Mouse (Mus musculus) neural tube, embryonic 12.5 days (tissue): ENCODE results near the gene Nfkbib. TPM values are rescaled to one million over a fixed set of nuclear protein-coding genes. Genes with fewer than 3 reads are reported as not detected.

Source experiments
- ATAC-seq: fragments of 200-750 bp; cut with Nextera tagmentation; 2 replicates; pipeline ENCODE4 v1.8.0; 2017; ENCODE audit warnings: low read depth, mild to moderate bottlenecking, moderate TSS enrichment, moderate library complexity; ENCODE audit not compliant: low FRiP score
- H3K27ac ChIP-seq: fragments of 300-500 bp; sonication (generic); 2 replicates; pipeline ENCODE4 v1.5.1; 2016
- H3K27me3 ChIP-seq: fragments of 300-500 bp; sonication (generic); replicated peaks from 2 replicates; pipeline ENCODE4 v1.6.1; 2016; ENCODE audit warnings: mild to moderate bottlenecking
- H3K36me3 ChIP-seq: fragments of 300-500 bp; sonication (generic); 2 replicates; pipeline ENCODE4 v1.6.1; 2016; ENCODE audit warnings: mild to moderate bottlenecking
- H3K4me1 ChIP-seq: fragments of 300-500 bp; sonication (generic); 2 replicates; pipeline ENCODE4 v1.6.1; 2016
- H3K4me2 ChIP-seq: fragments of 300-500 bp; sonication (generic); replicated peaks from 2 replicates; pipeline ENCODE4 v1.6.1; 2016; ENCODE audit warnings: mild to moderate bottlenecking
- H3K4me3 ChIP-seq: fragments of 300-500 bp; sonication (generic); 2 replicates; pipeline ENCODE4 v1.5.1; 2016
- H3K9ac ChIP-seq: fragments of 300-500 bp; sonication (generic); 2 replicates; pipeline ENCODE4 v1.6.1; 2016; ENCODE audit warnings: mild to moderate bottlenecking
- H3K9me3 ChIP-seq: fragments of 300-500 bp; sonication (generic); 2 replicates; pipeline ENCODE4 v1.6.1; 2016; ENCODE audit warnings: mild to moderate bottlenecking
- WGBS: fragments of 180-500 bp; shearing (Covaris S2); methylation state at CpG from one replicate; pipeline ENCODE4 v1.1.7; 2016; 5-methylcytosine and 5-hydroxymethylcytosine counted together
- polyA plus RNA-seq: library from polyadenylated mRNA; unstranded; fragments of >200 nt; fragmentation: Nextera tagmentation; extraction: Ambion mirVana; gene quantifications from 2 replicates; pipeline ENCODE4 v1.2.1, GENCODE M21; 2016

Gene Nfkbib
- polyA plus RNA-seq, 1 experiment from 2014 or later, result 52.4 TPM

DNA sequence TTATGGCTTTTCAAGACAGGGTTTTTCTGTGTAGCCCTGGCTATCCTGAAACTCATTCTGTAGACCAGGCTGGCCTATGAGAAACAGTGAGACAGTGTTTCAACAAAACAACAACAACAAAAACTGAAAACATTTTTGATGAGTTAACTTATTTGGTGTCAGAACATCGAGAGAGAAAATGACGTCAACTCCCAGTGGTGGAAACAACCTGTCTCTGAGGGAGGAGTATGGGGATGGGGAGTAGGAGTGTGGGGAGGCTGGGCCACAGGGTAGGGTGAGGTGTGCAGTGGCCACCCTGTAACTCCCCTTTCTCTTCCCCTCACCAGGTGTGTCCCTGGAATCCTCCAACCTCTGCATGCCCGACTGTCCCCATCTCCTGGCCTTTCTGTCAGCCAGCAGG lies 27.2 kb upstream of the Nfkbib start:
- Histone ChIP-seq H3K4me3 (no peak overlapping the region), H3K27ac (no peak overlapping the region), H3K9me3 (no peaks in the 10 kb centered on the region), H3K4me1 (peaks cover 8% of the 10 kb centered on the region), H3K9ac (no peak overlapping the region), H3K36me3 (no peaks in the 10 kb centered on the region), H3K27me3 (no peaks in the 10 kb centered on the region), H3K4me2 (no peak overlapping the region)
- ATAC-seq, result no peak
- WGBS, result 87% methylated on average over 3 of the region's 3 CpGs

DNA sequence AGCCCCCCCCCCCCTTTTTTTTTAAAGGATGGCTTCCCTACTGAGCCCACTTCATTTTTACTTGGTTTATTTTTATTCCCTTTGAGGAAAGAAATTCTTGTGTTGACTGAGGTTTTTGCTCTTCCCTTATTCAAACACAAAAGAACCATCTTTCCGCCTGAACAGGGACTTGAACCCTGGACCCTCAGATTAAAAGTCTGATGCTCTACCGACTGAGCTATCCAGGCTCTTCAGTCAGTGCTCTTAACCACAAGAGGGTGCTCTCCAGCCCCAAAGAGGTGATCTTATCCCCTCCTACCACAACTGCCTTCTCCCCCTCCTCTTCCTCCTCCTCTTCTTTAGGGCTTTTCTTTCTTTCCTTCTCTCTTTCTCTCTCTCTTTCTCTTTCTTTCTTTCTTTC lies 26.5 kb upstream of the Nfkbib start:
- no peak for ATAC-seq
- no peak overlapping the region for H3K4me3 ChIP-seq
- H3K9ac ChIP-seq, result no peak overlapping the region
- no peaks in the 10 kb centered on the region for H3K9me3 ChIP-seq
- 44% methylated on average over 2 of the region's 2 CpGs for WGBS
- H3K4me1 ChIP-seq, result peaks cover 8% of the 10 kb centered on the region
- no peaks in the 10 kb centered on the region for H3K36me3 ChIP-seq
- H3K27me3 ChIP-seq, result no peaks in the 10 kb centered on the region
- no peak overlapping the region for H3K27ac ChIP-seq
- no peak overlapping the region for H3K4me2 ChIP-seq

DNA sequence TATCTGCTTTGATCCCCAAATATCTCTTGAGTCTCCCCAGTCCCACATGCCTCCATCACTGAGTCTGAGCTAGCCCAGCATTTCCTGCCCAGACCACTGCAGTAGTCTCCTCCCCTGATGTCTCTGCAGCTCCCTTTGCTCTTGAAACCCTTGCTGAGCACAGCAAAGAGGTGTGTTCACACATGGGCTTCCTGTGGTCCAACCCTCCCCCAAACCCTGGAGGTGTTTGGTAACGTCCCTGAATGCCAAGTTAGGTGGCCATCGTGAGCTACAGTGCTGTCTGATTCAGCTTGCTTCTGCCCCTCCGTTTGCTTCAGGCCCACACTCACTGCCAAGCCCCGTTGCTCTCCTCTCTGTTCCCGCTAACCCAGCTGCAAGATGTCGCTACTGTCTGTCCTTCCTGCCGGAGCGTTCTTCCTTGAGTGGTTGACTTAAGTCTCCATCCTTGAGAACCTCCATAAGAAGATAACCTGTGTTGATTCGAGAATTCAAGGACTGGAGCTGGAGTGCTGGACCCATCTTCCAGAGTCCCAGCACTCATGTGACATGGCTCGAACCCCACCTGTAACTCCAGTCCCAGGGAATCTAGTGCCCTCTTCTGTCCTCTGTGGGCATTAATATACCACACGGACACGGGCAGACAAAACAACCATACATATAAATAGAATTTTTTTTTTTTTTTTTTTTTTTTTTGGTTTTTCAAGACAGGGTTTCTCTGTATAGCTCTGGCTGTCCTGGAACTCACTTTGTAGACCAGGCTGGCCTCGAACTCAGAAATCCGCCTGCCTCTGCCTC lies 25.3 kb upstream of the Nfkbib start:
- Histone ChIP-seq H3K4me3 (no peak overlapping the region), H3K27ac (no peak overlapping the region), H3K36me3 (peaks cover 4% of the 10 kb centered on the region; the same call in 1 of the 2 replicates), H3K9me3 (no peaks in the 10 kb centered on the region), H3K27me3 (no peaks in the 10 kb centered on the region), H3K4me1 (peaks cover 8% of the 10 kb centered on the region), H3K4me2 (no peak overlapping the region), H3K9ac (no peak overlapping the region)
- 84% methylated on average over 14 of the region's 14 CpGs for whole genome bisulfite sequencing
- no peak for ATAC-seq

DNA sequence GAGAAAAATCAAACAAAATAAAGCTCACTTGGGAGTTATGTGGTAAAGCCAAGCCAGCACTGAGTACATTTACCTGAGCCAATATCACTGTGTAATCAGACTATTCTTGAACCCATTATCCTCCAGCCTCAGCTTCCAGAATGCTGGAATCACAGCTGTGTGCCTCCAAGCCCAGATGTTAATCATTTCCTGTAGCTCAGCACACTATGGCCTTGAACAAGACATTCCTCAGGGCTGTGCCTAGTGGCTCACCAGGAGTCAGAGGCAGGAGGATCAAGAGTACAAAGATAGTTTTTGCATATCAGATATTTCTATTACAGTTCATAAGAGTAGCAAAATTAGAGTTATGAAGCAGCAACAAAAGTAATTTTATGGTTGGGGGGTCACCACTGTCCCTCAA lies 24.4 kb upstream of the Nfkbib start:
- Histone ChIP-seq H3K4me1 (peaks cover 4% of the 10 kb centered on the region), H3K4me3 (no peak overlapping the region), H3K36me3 (peaks cover 9% of the 10 kb centered on the region; the same call in 1 of the 2 replicates), H3K27me3 (no peaks in the 10 kb centered on the region), H3K27ac (no peak overlapping the region), H3K4me2 (no peak overlapping the region), H3K9ac (no peak overlapping the region), H3K9me3 (no peaks in the 10 kb centered on the region)
- no peak for ATAC-seq

DNA sequence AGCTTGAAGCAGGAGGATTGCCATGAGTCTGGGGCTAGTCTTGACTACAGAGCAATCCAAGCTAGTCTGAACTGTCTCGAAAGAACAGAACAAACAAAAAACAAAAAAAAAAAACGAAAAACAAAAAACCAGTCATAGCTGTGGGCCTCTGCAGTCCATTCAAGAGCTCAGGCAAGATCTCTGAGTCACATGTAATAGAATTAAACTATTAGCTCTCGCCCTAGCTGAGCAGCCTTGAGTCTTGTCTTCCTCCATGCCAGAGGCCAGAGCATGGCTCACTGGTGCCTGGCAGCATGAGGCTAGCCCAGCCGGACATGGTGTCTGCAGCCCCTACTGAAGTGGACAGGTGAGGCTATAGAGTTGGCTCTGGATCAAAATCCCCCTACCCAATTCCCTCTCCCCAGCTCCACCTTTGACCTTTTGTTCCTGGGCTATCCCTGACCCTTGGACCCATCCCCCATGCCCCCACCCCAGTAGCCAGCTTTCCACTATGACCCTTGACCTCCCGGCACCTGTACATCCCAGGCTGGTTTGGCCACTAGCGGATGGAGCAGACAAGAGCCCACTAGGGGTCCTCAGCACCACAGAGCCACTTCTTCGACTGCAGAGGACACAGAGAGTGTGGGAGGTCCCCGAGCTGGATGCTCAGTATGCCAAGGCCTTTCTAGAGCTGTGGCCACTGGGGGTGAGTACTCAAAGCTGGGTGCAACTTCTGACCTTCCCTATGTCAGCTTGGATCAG lies 22.9 kb upstream of the Nfkbib start:
- Histone ChIP-seq H3K4me1 (no peaks in the 10 kb centered on the region), H3K9ac (no peak overlapping the region), H3K4me3 (no peak overlapping the region), H3K27me3 (no peaks in the 10 kb centered on the region), H3K27ac (no peak overlapping the region), H3K4me2 (no peak overlapping the region), H3K36me3 (peaks cover 21% of the 10 kb centered on the region), H3K9me3 (no peaks in the 10 kb centered on the region)
- 53% methylated on average over 8 of the region's 8 CpGs for WGBS
- no peak for ATAC-seq

DNA sequence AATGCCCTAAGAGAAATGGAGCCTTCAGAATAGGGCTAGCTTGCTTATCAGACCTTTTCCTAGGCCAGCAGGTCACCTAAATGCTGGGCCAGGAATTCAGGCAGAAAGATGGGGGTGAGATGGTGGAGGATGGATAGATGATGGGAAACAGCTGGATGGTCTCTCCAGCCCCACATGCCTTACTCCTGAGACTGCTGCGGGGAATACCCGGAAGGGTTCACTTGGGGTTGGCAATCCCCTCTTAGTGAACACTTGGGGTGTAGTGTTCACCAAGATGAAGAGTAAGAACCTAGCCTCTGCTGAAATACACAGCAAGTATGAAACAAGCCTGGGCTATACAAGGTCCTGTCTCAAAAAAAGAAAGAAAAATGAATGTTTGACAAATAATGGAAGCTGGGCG lies 21.9 kb upstream of the Nfkbib start:
- Histone ChIP-seq H3K4me3 (no peak overlapping the region), H3K36me3 (peaks cover 21% of the 10 kb centered on the region), H3K9me3 (no peaks in the 10 kb centered on the region), H3K4me2 (no peak overlapping the region), H3K27ac (no peak overlapping the region), H3K4me1 (no peaks in the 10 kb centered on the region), H3K9ac (no peak overlapping the region), H3K27me3 (no peaks in the 10 kb centered on the region)
- WGBS, result 81% methylated on average over 3 of the region's 3 CpGs
- no peak for ATAC-seq

DNA sequence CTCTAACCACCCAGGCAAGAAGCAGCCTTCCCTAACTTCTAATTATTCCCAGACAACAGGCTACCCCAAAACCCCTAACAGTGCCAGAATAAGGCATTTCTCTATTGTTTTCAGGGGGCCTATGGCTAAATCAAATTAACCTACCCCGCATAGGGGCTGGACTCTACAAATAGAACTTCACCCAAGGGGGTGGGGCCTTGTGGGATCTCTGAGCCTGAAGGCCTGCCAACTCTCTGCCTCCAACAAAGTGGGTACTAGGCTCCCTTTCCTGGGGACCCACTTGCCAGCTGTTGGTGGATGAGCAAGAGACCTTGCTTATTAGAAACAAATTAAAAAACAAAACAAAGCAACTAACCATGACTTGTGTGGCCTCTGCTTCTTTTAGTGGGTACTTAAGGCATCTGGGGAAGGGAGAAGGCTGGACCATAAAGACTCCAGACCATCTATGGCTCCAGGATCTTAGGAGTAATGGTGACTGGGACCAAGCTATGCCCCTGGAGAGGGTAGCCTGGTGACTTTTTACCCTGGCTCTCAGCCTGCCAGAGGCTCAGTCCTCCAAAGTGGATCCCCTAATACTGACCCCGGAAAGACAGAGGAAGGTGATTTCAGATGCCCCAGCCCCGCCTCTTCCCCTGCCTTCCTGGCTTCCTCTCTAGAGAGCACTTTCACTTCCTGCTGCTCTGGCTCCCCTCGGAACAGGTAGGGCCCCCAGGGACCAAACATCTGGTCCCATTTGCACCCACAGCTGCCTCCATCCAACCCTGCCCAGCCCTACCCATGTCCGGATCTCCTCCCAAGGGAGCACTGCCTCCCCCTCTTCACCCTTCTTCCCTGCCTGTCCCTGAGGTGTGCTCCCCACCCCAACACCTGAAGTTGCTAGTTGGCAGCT lies 21.2 kb upstream of the Nfkbib start, which contains the start of gene Rinl:
Gene Rinl, plus strand, starts transcription at position 663 of the 889 bp plus-strand sequence.
- WGBS, result 78% methylated on average over 5 of the region's 5 CpGs
- H3K9me3 ChIP-seq, result no peaks in the 10 kb centered on the region
- no peaks in the 10 kb centered on the region for H3K4me1 ChIP-seq
- H3K27ac ChIP-seq, result no peak within 1 kb of the TSS
- no peaks in the 10 kb centered on the region for H3K27me3 ChIP-seq
- H3K9ac ChIP-seq, result no peak within 1 kb of the TSS
- no peak within 1 kb of the TSS for H3K4me3 ChIP-seq
- ATAC-seq, result no peak
- no peak within 1 kb of the TSS for H3K4me2 ChIP-seq
- peaks cover 25% of the 10 kb centered on the region for H3K36me3 ChIP-seq

DNA sequence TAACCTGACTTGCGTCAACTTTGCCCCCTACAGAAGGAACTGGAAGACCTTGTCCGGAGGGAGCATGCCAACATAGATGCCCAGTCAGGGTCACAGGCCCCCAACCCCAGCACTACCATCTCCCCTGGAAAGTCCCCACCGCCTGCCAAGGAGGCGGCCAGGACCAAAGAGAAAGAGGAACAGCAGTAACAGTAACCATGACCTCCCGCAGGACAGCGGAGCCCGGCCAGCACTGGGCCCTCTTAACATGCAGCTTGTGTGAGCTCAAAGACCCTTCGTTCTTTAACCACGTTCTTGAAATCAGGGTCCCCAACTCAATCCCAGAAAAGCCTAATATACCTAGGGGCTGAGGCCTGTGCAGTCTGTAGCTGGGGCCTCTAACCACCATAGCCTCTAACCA lies 20.6 kb upstream of the Nfkbib start:
- no peak overlapping the region for H3K4me3 ChIP-seq
- ATAC-seq, result no peak
- no peaks in the 10 kb centered on the region for H3K27me3 ChIP-seq
- H3K9ac ChIP-seq, result no peak overlapping the region
- no peaks in the 10 kb centered on the region for H3K9me3 ChIP-seq
- peaks cover 28% of the 10 kb centered on the region for H3K36me3 ChIP-seq
- WGBS, result 94% methylated on average over 9 of the region's 9 CpGs
- H3K27ac ChIP-seq, result no peak overlapping the region
- H3K4me2 ChIP-seq, result no peak overlapping the region
- no peaks in the 10 kb centered on the region for H3K4me1 ChIP-seq

DNA sequence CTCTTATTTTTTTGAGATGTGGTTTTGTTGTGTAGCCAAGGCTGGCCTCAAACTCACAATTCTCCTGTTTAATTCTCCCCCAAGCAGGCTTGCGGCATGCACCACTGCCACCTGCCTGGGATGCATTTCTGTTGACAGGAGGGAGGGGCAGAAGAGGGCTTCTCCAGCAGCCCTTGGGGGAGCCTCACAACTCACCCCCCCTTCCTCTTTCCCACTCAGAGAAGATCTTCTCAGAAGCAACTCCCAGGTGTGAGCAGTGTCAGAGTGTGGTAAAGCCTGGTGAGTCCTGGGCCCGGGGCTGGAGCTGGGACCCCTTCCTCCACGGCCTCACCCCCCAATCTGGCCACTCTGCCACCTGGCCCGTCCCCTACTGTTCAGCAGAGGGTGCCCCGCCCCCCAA lies 17.8 kb upstream of the Nfkbib start:
- Histone ChIP-seq H3K4me2 (no peak overlapping the region), H3K9me3 (no peaks in the 10 kb centered on the region), H3K27ac (no peak overlapping the region), H3K9ac (no peak overlapping the region), H3K27me3 (no peaks in the 10 kb centered on the region), H3K4me3 (no peak overlapping the region), H3K4me1 (peaks cover 2% of the 10 kb centered on the region), H3K36me3 (peaks cover 34% of the 10 kb centered on the region)
- WGBS, result 71% methylated on average over 5 of the region's 5 CpGs
- ATAC-seq, result no peak

DNA sequence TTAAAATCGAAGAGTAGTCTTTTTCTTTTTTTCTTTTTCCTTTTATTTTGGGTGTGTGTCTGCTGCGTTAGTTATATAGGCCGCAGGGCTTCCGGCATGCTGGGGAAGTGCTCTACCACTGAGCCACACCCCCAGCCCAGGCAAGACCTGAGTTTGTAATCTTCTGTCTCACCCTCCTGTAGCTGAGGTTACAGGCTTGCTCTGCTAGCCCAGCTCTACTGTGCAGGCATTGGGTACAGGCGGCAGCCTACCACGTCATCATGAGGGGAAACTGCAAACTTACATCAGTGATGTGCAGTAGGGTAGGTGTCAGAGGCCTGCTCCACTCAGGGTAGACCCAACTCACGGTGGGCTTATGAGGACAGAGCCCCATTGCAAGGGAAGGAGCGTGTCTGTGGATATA lies 13.9 kb upstream of the Nfkbib start:
- no peak overlapping the region for H3K27ac ChIP-seq
- H3K27me3 ChIP-seq, result no peaks in the 10 kb centered on the region
- WGBS, result 92% methylated on average over 8 of the region's 8 CpGs
- H3K4me2 ChIP-seq, result no peak overlapping the region
- no peaks in the 10 kb centered on the region for H3K9me3 ChIP-seq
- peaks cover 3% of the 10 kb centered on the region for H3K4me1 ChIP-seq
- H3K9ac ChIP-seq, result no peak overlapping the region
- H3K36me3 ChIP-seq, result peaks cover 25% of the 10 kb centered on the region
- H3K4me3 ChIP-seq, result no peak overlapping the region
- no peak for ATAC-seq

DNA sequence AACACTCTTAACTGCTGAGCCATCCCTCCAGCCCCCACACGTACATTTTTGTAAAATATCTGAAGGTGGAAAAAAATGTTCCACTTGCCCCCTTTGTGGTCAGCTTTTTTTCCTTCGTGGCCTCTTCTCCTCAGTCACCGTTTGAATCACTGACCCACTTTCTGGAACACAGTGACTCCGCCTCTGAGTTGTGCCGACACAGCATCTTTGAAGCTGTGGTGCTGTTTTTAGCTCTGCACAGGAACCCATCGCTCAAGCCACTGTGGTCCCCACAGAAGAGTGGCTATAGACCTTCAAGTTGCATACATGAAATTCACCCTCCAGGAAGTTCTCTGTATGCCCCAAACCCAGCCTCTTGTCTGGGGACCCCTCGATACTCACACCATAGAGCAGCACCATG lies 13.5 kb upstream of the Nfkbib start:
- WGBS, result 91% methylated on average over 7 of the region's 7 CpGs

DNA sequence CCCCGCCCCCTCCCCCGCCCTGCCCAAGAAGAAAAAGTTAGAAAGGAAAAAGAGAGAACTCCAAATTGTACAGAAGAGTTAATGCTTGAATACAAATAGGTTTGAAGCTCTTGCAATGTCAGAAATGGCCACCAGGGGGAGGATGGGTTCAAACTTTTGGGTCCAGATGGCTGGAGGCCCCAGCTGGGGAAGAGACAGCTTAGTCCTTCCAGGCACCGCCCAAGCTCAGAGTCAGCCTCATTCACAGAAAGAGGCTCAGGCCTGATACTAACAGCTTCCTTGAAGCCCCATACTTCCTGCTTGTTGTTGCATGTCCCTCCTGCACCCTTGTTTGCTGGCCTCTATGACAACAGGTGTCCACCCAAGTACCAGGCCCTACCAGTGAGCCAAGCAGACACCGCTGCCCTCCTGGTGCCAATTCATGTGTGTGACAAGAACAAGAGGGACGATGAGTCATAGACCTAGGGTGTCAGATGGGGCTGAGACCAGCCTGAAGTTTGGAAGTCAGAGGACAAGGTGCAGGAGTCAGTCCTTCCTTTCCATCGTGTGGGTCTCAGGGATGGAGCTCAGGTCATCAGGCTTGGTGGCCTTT lies 12.9 kb upstream of the Nfkbib start:
- 49% methylated on average over 6 of the region's 6 CpGs for WGBS
- Histone ChIP-seq H3K4me2 (no peak overlapping the region), H3K9me3 (no peaks in the 10 kb centered on the region), H3K27me3 (no peaks in the 10 kb centered on the region), H3K9ac (no peak overlapping the region), H3K4me3 (no peak overlapping the region), H3K4me1 (peaks cover 3% of the 10 kb centered on the region), H3K27ac (no peak overlapping the region), H3K36me3 (peaks cover 18% of the 10 kb centered on the region)
- 0 out of 2 replicates have a peak, but pooled peaks have one; percentile 41 for ATAC-seq

More for the DNA sequence above, 13.5 kb upstream of the Nfkbib start:
- Histone ChIP-seq H3K27ac (no peak overlapping the region), H3K36me3 (peaks cover 21% of the 10 kb centered on the region), H3K4me1 (peaks cover 3% of the 10 kb centered on the region), H3K4me2 (no peak overlapping the region), H3K9me3 (no peaks in the 10 kb centered on the region), H3K4me3 (no peak overlapping the region), H3K27me3 (no peaks in the 10 kb centered on the region), H3K9ac (no peak overlapping the region)
- no peak for ATAC-seq
